Mouse (Mus musculus) thymus, postnatal 4 days (tissue): Measurements from ENCODE around the gene Zfp82.

ENCODE experiments used
- DNase-seq: peaks from one replicate; pipeline ENCODE4 v3.0.0; 2021

The Zfp82 gene

DNA sequence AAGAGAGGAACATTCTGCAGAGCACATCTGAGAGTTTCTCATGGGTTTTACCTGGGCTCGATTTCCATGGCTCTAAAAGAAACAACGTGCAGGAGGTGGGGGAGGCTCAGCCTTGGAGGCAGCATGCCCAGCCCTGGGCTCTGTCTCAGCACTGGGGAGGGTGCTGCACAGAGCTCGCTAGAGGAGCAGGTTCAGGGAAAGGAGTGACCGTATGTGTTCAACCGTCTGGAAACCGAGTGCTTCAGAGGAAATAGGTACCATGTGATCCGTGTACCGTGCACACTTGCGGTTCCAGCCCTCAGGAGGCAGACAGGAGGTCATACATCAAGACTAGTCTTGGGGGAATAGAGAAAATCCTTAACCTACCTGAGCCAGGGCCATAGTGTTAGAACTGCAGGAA, 28.3 kb downstream of the Zfp82 start:
- DNase-seq: no peak

DNA sequence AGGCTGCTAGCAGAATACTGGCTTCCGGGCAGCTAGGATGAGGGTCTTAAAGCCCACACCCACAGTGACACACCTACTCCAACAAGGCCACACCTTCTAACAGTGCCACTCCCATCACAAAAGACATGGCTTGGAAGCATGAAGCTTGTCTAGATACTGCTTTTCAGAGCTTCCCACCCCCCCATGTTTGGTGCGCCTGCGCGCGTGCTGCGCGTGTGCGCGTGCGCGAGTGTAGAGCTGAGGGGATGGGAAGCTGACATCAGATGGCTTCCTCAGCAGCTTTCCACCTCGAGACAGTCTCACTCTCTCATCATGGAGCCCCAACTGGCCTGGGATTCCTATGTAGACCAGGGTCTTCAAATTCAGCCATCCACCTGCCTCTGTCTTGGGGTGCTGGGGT, 38.4 kb downstream of the Zfp82 start:
- no peak for DNase-seq

DNA sequence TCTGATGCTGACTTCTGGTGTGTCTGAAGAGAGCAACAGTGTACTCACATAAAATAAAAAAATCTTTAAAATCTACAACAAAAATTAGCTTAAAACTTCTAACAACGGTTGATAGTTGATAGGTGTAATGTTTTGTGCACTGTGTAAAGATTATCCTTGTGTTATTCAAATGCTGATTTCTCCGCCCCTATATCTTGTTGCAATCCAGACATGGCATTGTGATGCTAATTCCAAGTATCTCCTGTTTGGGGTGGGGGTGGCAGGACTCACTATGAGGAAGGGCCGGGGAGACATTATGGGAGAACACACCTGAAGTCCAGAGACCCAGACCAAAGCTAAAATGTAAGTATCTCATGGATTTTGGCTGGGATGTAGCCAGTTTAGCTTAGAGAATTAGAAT, 41.3 kb downstream of the Zfp82 start:
- no peak for DNase-seq

DNA sequence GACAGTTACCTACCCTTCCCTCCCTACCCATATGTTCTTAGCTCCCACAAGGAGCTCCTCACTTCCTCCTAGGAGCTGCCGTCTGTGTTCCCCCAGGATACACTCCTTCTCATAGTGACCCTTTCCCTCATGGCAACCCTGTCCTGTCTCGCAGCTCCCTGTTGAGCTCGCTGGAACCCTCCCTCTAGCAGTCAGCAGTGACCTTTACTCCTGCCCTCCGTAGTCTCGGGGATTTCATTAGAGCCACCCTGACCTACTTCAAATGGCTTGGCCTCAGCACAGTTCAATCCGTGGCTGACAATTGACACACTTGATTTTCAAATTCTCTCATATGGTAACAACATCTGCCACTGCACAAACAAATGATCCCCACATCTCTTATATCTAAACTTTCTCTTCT, 42.0 kb downstream of the Zfp82 start:
- DNase-seq: no peak

DNA sequence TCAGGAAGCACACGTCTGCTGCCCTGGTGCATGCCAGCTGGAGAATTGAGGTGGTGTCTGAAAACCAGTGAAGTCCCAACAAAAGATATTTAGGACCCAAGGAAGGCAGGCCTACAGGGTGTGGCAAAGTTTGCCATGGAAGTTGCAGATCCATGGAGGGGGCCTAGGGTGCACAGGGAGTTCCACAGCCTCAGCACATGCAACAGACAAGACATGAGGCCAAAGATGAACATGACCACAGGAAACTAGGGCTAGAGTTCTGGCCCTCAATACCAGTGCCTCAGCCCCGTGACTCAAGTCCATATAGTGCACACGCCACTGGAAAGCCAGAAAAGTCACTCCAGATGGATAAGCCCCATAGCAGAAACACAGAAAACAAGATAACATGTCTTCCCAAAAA, 44.1 kb downstream of the Zfp82 start:
- no peak for DNase-seq

DNA sequence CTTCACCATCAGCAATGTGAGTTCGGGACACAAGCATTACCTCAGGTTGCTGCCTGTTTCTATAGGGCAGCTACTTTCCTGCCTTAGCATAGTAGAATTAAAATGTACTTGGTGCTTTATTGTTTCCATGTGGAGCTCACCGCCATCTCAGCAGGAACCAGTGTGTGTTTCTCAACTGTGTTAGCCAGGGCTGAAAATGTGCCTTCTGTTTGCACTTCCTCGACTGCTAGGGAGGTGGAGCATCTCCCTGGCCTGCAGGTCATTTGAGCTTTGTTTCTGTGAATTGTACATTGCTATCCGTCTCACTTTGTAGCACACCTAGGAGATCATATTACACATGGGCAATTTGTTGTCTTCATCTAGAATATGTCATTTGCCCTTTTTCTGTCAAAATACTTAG, 45.4 kb downstream of the Zfp82 start:
- no peak for DNase-seq

DNA sequence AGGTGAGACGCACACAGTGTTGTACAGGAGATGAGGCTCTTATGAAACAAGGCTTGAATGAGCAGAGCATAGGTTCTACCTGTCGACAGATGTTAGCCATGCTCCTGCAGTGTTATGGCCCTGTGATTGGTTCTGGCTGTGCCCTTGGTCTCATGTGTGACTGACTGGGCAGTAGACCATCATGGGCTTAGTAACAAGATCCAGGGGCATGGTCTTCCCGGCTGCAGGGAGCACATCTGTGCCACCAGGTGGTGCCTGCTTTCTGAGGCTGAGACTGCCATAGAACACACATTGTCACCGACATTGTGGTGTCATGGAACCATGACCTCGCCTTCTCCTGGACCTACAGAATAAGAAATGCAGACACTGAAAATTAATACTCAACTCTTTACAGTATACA, 47.3 kb downstream of the Zfp82 start:
- peak; percentile 15 for DNase-seq

DNA sequence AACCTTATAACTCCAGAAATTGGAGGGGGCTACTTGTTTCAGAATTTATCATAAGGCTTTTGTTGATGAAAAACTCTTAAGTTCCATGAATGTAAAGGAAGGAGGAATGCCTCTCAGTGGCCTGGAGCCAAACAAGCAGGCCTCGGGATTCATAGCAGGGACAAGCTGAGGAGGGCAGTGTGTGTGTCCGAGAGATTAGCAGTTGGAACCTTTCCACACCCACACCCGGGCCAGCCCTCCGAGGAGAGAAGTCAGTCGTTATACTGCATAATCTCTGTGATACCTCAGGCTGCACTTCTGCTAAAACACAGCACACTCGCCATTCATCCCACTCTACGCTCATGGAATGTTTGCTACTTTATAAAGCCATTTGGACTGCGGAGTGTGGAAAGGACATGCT, 48.9 kb downstream of the Zfp82 start:
- DNase-seq: no peak

DNA sequence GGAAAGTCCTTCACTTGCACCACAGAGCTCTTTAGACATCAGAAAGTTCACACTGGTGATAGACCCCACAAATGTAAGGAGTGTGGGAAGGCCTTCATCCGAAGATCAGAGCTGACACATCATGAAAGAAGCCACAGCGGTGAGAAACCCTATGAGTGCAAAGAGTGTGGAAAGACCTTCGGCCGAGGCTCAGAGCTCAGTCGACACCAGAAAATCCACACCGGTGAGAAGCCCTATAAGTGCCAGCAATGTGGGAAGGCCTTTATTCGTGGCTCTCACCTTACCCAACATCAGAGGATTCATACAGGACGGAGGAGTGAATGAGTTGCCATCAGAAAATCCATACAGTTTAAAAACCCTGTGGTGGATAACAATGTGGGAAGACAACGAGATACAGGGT, 49.4 kb downstream of the Zfp82 start:
- no peak for DNase-seq

DNA sequence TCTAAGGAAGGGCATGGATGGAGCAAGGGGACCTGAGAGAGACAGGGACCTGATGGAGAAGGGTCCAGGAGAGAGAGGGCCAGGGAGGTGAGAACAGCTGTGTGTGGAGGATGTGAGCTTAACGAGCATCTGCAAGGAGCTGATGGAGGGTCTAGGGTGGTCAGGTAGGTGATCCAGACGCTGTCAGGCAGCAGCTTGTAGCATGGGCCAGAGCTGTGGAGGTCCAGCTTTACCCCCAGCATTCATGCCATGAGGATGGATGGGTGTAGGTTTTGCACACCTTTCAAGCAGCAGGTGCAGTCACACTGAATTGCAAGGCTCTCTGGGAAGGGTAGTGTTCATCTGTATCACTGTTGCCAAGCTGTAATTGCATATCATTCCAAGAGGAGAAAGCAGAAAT, 53.2 kb downstream of the Zfp82 start:
- no peak for DNase-seq

DNA sequence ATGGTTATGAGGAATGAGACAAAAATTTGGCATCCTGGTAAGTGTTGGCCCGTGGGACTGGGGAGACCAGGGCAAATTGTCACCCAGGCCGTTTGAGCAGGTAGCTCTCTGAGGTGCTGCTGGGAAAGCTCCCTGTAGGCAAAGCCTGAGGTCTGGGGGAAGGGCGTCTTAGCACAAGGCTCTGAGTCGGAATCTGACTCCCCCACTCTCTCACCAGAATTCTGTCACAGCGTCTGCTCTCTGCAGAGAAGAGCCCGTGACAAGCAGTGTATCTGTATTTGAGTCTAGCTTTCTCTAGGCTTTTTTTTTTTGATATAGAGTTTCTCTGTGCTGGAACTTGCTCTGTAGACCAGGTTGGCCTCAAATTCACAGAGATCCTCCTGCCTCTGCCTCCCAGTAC, 55.5 kb downstream of the Zfp82 start:
- DNase-seq: no peak

DNA sequence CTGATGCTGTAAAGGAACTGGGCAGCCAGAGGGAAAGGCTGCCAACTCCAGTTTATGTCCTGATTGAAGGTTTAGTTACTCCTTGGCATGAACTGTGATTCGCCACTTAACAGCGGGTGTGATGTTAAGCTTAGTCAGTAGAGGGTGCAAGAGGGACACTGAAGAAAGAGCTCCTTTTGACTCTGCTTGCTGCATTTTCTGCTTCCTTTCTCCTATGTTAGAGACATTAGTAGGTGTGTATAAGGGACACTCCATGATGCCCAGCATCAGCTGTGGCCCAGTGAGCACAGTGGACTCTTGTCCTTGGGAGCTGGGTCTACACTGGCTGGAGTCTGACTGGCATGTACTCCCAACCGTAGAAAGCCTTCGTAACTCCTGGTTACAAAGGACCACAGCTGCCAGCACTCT, 59.7 kb downstream of the Zfp82 start:
- peak; percentile 63 for DNase-seq

DNA sequence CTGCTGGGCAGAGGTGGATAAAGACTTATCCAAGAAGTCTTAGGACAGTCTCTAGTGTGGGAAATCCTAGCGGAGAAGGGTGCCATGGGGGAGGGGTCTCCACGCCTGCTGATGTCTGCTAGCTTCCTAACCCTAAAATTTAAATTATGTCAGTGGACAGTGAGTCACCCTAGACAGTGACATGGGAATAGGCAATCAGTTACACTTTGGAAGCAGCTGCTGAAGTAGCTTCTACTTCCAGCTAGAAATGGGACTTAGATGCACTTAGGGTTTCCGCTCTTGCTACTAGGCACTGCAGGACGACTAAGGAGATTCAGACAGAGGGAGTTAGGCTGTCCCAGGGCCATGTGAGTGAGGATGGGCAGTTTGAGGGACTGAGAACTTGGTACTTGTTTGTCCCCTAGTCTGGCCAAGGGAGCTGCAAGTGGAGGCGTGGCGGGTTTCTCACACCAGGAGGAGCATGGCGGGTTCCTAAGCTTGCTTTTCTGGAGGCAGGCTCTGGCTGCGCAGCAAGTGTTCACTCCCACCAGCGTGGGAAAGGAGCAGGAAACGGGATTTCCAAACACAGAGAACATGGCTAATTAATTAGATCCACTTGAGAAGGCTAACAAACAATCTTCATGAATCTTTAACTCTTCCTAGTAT, 62.0 kb downstream of the Zfp82 start:
- no peak for DNase-seq

DNA sequence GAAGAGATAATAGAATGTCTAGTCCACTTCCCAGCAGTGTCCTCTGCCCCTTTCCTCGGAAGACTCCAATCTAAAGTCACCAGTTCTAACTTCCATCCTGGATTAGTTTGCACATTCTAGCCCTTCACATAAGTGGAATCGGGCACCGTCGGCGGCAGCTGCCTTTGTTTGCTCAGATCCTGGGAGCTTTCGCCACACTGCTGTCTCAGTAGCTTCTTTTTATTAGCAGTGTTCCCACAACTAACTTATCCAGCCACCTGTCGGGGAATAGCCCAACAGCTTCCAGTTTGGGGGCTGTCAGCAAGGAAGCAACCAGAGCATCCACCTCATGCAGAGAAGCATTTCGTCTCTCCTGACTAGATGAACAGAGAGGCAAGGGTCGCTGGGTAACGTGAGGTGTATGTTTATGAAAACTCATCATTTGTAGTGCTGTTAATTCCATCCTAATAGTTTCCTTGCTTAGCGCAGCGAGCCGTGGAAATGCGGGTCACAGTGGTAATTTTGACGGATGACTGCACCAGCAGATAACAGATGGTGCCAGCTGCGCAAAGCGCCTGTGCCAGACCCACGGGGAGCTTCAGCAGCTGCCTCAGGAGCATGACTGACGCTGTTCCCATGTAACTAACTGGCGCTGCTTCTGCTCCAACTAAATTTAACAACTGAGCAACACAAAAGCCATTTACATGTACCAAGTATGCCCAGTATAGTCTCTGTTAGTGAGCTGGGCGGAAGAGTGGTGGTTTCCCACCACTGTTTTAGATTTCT, 63.2 kb downstream of the Zfp82 start:
- no peak for DNase-seq

DNA sequence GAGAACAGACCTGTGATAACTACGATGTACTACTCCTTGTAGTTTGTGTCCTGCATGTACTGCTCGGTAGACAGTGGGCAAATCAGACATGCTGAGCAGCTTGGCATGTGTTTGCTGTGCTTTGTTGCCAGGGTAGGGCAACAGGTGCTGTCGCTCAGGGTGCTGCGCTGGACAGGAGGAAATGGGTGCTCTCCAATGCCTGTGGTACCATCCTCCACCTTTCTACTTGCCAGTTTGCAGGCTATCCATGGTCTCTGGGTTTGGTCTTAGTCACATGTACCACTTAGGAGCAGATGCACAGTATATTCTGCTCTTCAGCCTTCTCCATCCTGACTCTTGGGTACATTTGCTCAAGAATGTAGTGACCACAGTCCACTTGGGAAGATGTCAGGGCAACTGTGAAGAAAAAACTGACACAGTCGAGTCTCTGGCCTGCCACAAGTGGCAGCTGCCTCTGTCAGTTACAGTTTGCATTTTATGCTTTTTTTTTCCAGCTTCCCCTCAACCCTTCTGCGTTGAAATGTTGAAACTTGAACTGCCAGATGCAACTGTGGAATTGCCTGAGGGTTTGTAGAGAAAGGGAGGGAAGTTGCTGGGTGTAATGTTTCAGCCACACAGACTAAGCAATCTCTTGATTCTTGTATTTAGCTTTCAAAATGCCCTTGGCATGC, 64.5 kb downstream of the Zfp82 start:
- no peak for DNase-seq

DNA sequence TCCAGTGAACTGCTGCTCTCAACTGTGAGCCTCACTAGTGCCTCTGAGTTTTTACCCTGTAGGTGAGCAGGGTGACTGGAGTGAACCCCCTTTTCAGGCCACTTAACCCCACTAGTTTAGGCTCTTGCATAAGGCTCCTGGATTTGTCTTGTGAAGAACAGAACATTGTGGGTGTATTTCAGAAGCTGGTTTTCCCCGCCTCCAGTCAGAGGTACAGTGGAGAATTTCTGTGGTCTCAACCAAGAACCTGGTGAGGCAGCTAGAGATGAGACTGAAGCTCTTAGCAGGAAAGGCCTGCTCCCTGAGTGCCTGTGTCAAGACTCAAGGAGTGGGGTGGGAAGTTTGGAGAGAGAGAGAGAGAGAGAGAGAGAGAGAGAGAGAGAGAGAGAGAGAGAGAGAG, 65.1 kb downstream of the Zfp82 start:
- DNase-seq: no peak
